Mouse (Mus musculus) lung, postnatal 0 days (tissue): Measurements from ENCODE around the gene Gm49378.

Experiments
- CTCF ChIP-seq: IDR thresholded peaks from 2 replicates; pipeline ENCODE4 v1.5.1; 2016; ENCODE audit warnings: antibody characterized with exemption, mild to moderate bottlenecking
- EP300 ChIP-seq: IDR thresholded peaks from 2 replicates; pipeline ENCODE4 v1.6.1; 2016; ENCODE audit warnings: antibody characterized with exemption, mild to moderate bottlenecking, control low read depth

- TF ChIP-seq CTCF: no peak
- TF ChIP-seq EP300: no peak
Observed at GRCm38 (mm10) chr14:55592226-55592625, 45.5 kb downstream of the Gm49378 start.
